Mouse (Mus musculus) hindbrain, embryonic 15.5 days (tissue): ENCODE data around the gene Spp2. TPM values are rescaled to one million over a fixed set of nuclear protein-coding genes. Genes with fewer than 3 reads are reported as not detected.

Experiments used
- ATAC-seq: fragments of 200-750 bp; cut with Nextera tagmentation; 2 replicates; pipeline ENCODE4 v1.8.0; 2017; ENCODE audit warnings: low read depth, moderate number of reproducible peaks, moderate TSS enrichment; ENCODE audit not compliant: low FRiP score
- H3K27ac ChIP-seq: fragments of 300-500 bp; sonication (generic); replicated peaks from 2 replicates; pipeline ENCODE4 v1.5.1; 2015; ENCODE audit warnings: mild to moderate bottlenecking, inconsistent platforms
- H3K27me3 ChIP-seq: fragments of 300-500 bp; sonication (generic); 2 replicates; pipeline ENCODE4 v1.6.1; 2015; ENCODE audit warnings: control low read depth, inconsistent platforms
- H3K36me3 ChIP-seq: fragments of 300-500 bp; sonication (generic); 2 replicates; pipeline ENCODE4 v1.6.1; 2015; ENCODE audit warnings: control low read depth, inconsistent platforms
- H3K4me1 ChIP-seq: fragments of 300-500 bp; sonication (generic); replicated peaks from 2 replicates; pipeline ENCODE4 v1.6.1; 2015; ENCODE audit warnings: control low read depth, inconsistent platforms
- H3K4me2 ChIP-seq: fragments of 300-500 bp; sonication (generic); 2 replicates; pipeline ENCODE4 v1.6.1; 2015; ENCODE audit warnings: moderate library complexity, mild to moderate bottlenecking, inconsistent platforms
- H3K4me3 ChIP-seq: fragments of 300-500 bp; sonication (generic); 2 replicates; pipeline ENCODE4 v1.5.1; 2015; ENCODE audit warnings: mild to moderate bottlenecking, inconsistent platforms
- H3K9ac ChIP-seq: fragments of 300-500 bp; sonication (generic); 2 replicates; pipeline ENCODE4 v1.6.1; 2015; ENCODE audit warnings: inconsistent platforms
- H3K9me3 ChIP-seq: fragments of 300-500 bp; sonication (generic); 2 replicates; pipeline ENCODE4 v1.6.1; 2016; ENCODE audit warnings: control low read depth, inconsistent platforms
- WGBS: fragments of 180-500 bp; shearing (Covaris S2); methylation state at CpG from one replicate; pipeline ENCODE4 v1.1.7; 2015; 5-methylcytosine and 5-hydroxymethylcytosine counted together
- polyA plus RNA-seq: library from polyadenylated mRNA; unstranded; fragments of >200 nt; fragmentation: Nextera tagmentation; extraction: Ambion mirVana; gene quantifications from 2 replicates; pipeline ENCODE4 v1.2.1, GENCODE M21; 2015

Gene Spp2
- polyA plus RNA-seq, 1 experiment from 2014 or later, result 0.44 TPM

DNA sequence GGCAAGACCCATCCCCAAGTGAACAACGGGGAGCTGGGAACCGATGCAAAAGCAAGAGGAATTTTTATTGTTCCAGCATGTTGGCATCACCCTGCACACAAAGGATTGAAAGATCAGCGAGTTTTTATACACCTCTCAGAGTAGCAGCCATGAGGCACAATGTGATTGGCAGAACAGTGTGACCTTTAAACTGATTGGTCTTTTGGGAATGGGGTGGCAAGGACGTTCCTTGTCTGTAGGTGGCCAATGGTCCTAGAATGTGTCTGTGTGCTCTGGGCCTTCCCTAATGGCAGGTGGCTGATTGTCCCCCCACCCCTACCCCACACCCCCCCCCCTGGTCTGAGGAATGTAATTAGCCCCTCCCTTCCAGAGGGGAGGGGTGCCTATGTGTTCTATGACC, 52.4 kb downstream of the Spp2 start:
- H3K27ac ChIP-seq, result no peak overlapping the region
- 87% methylated on average over 4 of the region's 4 CpGs for WGBS
- no peak overlapping the region for H3K9ac ChIP-seq
- H3K4me2 ChIP-seq, result no peak overlapping the region
- ATAC-seq, result no peak
- no peak overlapping the region for H3K4me3 ChIP-seq
- no peaks in the 10 kb centered on the region for H3K36me3 ChIP-seq
- no peaks in the 10 kb centered on the region for H3K9me3 ChIP-seq
- H3K4me1 ChIP-seq, result no peaks in the 10 kb centered on the region
- H3K27me3 ChIP-seq, result no peaks in the 10 kb centered on the region

GRCm38 (mm10) chr1:88459655-88460054, 52.9 kb downstream of the Spp2 start:
- Histone ChIP-seq H3K4me1 (no peaks in the 10 kb centered on the region), H3K9ac (no peak overlapping the region), H3K27ac (no peak overlapping the region), H3K9me3 (no peaks in the 10 kb centered on the region), H3K4me3 (no peak overlapping the region), H3K36me3 (no peaks in the 10 kb centered on the region), H3K4me2 (no peak overlapping the region), H3K27me3 (no peaks in the 10 kb centered on the region)
- WGBS, result 71% methylated on average over 5 of the region's 5 CpGs
- ATAC-seq, result no peak

DNA sequence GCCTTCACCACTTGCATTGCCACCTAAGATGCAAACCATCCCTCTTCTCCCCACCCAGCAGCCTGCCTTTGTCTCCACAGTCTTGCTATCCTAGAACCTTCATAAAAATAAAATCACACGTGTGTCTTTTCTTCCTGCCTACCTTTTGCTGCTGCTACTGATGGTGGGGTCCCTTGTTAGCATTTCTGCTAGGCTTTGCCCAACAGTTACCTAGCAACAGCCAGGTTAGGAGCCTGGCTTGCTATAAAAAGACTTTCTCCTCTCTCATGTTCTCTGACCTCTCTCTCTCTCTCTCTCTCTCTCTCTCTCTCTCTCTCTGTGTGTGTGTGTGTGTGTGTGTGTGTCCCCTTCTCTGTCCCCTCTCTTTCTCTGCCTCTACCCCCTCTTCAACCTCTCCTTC, 54.3 kb downstream of the Spp2 start:
- no peak overlapping the region for H3K4me2 ChIP-seq
- WGBS, result 17% methylated on average over 1 of the region's 1 CpGs
- no peak for ATAC-seq
- no peak overlapping the region for H3K9ac ChIP-seq
- H3K27ac ChIP-seq, result no peak overlapping the region
- H3K27me3 ChIP-seq, result no peaks in the 10 kb centered on the region
- no peaks in the 10 kb centered on the region for H3K4me1 ChIP-seq
- H3K9me3 ChIP-seq, result no peaks in the 10 kb centered on the region
- H3K4me3 ChIP-seq, result no peak overlapping the region
- no peaks in the 10 kb centered on the region for H3K36me3 ChIP-seq

DNA sequence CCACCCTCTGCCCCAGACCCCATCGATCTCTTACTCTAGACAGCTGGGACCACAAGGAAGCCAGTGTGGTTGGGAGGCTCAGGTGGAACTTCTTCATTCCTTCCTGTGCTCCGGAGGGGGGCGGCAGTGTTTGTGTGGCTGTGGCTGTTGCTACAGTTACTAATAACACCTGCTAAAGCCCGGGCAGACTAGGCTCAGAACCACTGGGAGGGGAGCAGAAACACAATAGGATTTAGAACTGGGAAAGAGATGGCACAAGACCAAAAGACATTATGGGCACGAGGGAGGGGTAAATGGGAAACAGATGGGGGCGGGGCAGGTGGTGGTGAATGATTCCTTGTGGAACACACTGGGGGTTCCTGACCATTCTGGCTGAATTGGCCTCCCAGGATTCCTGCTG, 55.7 kb downstream of the Spp2 start:
- 32% methylated on average over 6 of the region's 6 CpGs for WGBS
- Histone ChIP-seq H3K4me2 (no peak overlapping the region), H3K27me3 (no peaks in the 10 kb centered on the region), H3K4me1 (no peaks in the 10 kb centered on the region), H3K4me3 (no peak overlapping the region), H3K27ac (no peak overlapping the region), H3K9me3 (no peaks in the 10 kb centered on the region), H3K36me3 (no peaks in the 10 kb centered on the region), H3K9ac (no peak overlapping the region)
- no peak for ATAC-seq

DNA sequence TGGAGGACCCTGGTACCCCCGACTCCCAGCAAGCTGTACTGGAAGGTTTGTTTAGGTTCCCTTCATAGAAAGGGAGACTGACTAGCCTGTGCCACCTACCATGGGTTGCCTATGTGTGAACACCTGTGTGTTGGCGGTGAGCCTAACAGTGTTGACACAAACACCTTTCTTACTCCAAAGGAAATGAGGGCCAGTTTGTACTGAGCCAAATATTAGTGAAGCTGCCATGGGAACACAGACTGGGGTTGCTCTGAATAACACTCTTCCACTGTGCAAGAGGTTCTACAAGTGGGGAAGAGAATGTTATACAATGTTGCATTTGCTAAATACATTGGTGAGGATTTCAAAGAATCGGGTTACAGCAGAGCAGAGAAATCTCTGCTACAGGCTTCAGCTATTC, 56.5 kb downstream of the Spp2 start:
- no peaks in the 10 kb centered on the region for H3K9me3 ChIP-seq
- no peak overlapping the region for H3K9ac ChIP-seq
- H3K27ac ChIP-seq, result no peak overlapping the region
- no peaks in the 10 kb centered on the region for H3K27me3 ChIP-seq
- no peak overlapping the region for H3K4me3 ChIP-seq
- no peak for ATAC-seq
- no peak overlapping the region for H3K4me2 ChIP-seq
- WGBS, result 87% methylated on average over 3 of the region's 3 CpGs
- H3K36me3 ChIP-seq, result no peaks in the 10 kb centered on the region
- H3K4me1 ChIP-seq, result no peaks in the 10 kb centered on the region

DNA sequence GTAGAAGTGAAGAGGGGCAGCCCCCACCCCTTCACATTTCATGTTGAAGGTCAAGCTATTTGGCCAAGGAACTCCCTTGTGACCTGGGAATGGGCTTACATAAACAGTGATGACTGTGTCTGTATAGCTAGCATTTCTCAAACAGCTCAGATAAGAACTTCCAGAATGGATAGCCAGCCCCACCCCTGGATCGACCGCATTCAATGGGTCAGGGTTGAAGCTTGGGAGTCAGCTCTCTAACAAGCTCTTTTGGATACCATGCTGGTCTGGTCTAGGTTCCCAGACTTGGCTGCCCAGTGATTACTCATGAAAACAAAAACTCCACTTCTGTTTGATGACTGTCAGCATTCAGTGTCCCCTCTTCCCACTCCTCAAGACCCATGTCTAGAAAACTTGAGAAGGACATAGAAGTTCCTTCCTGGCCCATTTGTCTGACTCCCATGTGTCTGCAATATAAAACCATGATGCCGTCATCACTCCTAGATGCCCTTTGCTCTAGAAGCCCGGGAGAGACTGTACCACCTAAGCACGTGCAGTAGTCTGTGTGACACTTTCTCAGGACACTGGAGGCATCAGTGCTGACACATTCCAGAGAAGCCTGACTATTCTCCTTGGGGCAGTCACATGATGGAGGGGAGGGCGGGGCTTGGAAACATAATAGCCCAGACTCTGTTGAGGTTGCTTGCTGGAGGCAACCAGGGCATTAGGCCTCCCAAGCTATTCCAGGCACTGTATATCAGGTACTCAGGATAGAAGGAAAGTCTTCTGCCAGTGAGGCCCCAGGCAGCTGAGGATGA, 57.5 kb downstream of the Spp2 start:
- Histone ChIP-seq H3K36me3 (no peaks in the 10 kb centered on the region), H3K4me2 (no peak overlapping the region), H3K9me3 (no peaks in the 10 kb centered on the region), H3K4me1 (no peaks in the 10 kb centered on the region), H3K9ac (no peak overlapping the region), H3K27me3 (no peaks in the 10 kb centered on the region), H3K4me3 (no peak overlapping the region), H3K27ac (no peak overlapping the region)
- WGBS, result 78% methylated on average over 6 of the region's 6 CpGs
- no peak for ATAC-seq

- Histone ChIP-seq H3K4me3 (no peak overlapping the region), H3K27ac (no peak overlapping the region), H3K36me3 (no peaks in the 10 kb centered on the region), H3K9me3 (no peaks in the 10 kb centered on the region), H3K4me2 (no peak overlapping the region), H3K4me1 (no peaks in the 10 kb centered on the region), H3K27me3 (no peaks in the 10 kb centered on the region), H3K9ac (no peak overlapping the region)
- peak; percentile 46 for ATAC-seq
- 80% methylated on average over 4 of the region's 4 CpGs for WGBS
Observed at GRCm38 (mm10) chr1:88465722-88466121, 59.0 kb downstream of the Spp2 start.

- no peaks in the 10 kb centered on the region for H3K36me3 ChIP-seq
- H3K4me2 ChIP-seq, result no peak overlapping the region
- WGBS, result 71% methylated on average over 8 of the region's 8 CpGs
- no peak overlapping the region for H3K9ac ChIP-seq
- H3K9me3 ChIP-seq, result no peaks in the 10 kb centered on the region
- H3K4me1 ChIP-seq, result no peaks in the 10 kb centered on the region
- no peak for ATAC-seq
- H3K27me3 ChIP-seq, result no peaks in the 10 kb centered on the region
- no peak overlapping the region for H3K27ac ChIP-seq
- no peak overlapping the region for H3K4me3 ChIP-seq
Observed at GRCm38 (mm10) chr1:88466325-88467064, 59.7 kb downstream of the Spp2 start.

GRCm38 (mm10) chr1:88467866-88468265, 61.1 kb downstream of the Spp2 start:
- Histone ChIP-seq H3K4me3 (no peak overlapping the region), H3K36me3 (no peaks in the 10 kb centered on the region), H3K9ac (no peak overlapping the region), H3K9me3 (no peaks in the 10 kb centered on the region), H3K27ac (no peak overlapping the region), H3K4me1 (0 out of 2 replicates have a peak, but pooled peaks cover 4% of the 10 kb centered on the region), H3K4me2 (no peak overlapping the region), H3K27me3 (no peaks in the 10 kb centered on the region)
- 85% methylated on average over 5 of the region's 5 CpGs for WGBS
- no peak for ATAC-seq

DNA sequence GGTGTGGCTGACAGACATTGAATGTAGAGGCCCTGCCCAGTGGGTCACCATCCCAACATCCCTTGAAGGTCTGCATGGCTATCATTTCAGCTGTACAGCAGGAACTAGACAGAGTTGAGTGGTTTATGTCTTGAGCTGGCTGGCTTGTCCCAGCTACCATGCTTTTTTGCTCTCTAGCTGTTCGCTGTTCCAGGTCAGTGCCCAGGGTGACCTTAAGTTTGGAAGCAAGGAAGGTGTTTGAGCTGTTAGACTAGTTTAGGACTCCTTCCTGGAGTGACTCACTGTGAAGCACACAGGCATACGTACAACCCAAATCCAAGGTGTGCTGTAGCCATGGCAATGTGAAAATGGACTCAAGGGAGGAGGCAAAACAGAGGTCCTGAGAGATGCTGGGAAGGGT, 61.6 kb downstream of the Spp2 start:
- 93% methylated on average over 2 of the region's 2 CpGs for WGBS
- H3K9ac ChIP-seq, result no peak overlapping the region
- no peaks in the 10 kb centered on the region for H3K9me3 ChIP-seq
- no peaks in the 10 kb centered on the region for H3K36me3 ChIP-seq
- no peaks in the 10 kb centered on the region for H3K27me3 ChIP-seq
- H3K4me1 ChIP-seq, result 0 out of 2 replicates have a peak, but pooled peaks cover 4% of the 10 kb centered on the region
- no peak overlapping the region for H3K27ac ChIP-seq
- H3K4me3 ChIP-seq, result no peak overlapping the region
- no peak for ATAC-seq
- H3K4me2 ChIP-seq, result no peak overlapping the region

DNA sequence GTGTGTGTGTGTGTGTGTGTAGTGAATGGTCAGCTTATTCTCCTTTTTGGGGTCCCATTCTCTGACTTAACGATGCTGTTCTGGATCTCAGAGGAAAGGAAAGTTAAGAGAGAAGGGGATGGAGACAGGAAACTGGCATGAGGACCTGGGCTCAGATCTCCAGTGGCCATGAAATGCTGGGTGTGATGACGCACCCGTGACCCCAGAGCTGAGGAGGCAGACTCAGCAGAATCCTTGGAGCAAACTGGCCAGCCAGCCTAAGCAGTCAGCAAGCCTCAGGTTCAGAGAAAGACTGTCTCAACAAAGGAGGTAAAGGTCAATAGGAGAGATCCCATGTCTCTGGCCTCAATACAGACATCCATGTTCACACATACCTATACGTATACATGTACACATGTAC, 63.0 kb downstream of the Spp2 start:
- ATAC-seq, result no peak
- Histone ChIP-seq H3K9me3 (no peaks in the 10 kb centered on the region), H3K4me2 (no peak overlapping the region), H3K4me1 (0 out of 2 replicates have a peak, but pooled peaks cover 4% of the 10 kb centered on the region), H3K4me3 (no peak overlapping the region), H3K9ac (no peak overlapping the region), H3K27ac (no peak overlapping the region), H3K36me3 (no peaks in the 10 kb centered on the region), H3K27me3 (no peaks in the 10 kb centered on the region)
- 96% methylated on average over 4 of the region's 4 CpGs for WGBS

DNA sequence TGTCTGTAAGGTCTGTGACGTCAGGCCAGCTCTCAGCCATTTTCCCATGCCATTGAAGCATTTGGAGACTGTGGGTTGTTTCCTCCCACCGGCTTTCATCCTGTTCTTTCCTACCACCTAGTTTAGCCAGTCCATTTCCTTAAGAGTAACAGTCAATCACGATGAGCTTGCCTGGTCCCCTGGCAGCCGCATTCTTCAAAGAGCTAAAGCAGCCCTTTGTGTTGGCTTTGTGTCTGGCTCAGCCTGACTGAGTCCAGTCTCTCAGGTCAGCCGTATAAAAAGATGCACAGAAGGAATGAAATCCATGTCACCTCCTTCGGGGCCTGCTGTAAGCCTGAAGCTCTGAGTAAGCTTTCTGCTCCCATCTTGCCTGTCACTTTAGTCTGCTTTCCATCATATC, 65.5 kb downstream of the Spp2 start:
- no peak overlapping the region for H3K9ac ChIP-seq
- 18% methylated on average over 6 of the region's 6 CpGs for WGBS
- H3K4me1 ChIP-seq, result 0 out of 2 replicates have a peak, but pooled peaks cover 8% of the 10 kb centered on the region
- H3K4me3 ChIP-seq, result no peak overlapping the region
- H3K27ac ChIP-seq, result no peak overlapping the region
- H3K36me3 ChIP-seq, result no peaks in the 10 kb centered on the region
- H3K9me3 ChIP-seq, result no peaks in the 10 kb centered on the region
- no peaks in the 10 kb centered on the region for H3K27me3 ChIP-seq
- no peak overlapping the region for H3K4me2 ChIP-seq
- no peak for ATAC-seq
